Mouse (Mus musculus) CH12.LX (cell line): ENCODE measurements around the gene Ntn1.

Experiments
- CTCF ChIP-seq, 2 experiments: IDR thresholded peaks in 1 of 2; conservative IDR thresholded peaks in 1 of 2; 2 replicates each; pipeline ENCODE4 v1.5.1; 2011 to 2012; ENCODE audit warnings: low read depth in 2 of 2, low read length in 2 of 2, improper control_type of control experiment in 1 of 2, inconsistent platforms in 1 of 2, mild to moderate bottlenecking in 1 of 2, moderate library complexity in 1 of 2
- E2F4 ChIP-seq: IDR thresholded peaks from 2 replicates; pipeline ENCODE4 v1.6.1; 2011; ENCODE audit warnings: low read depth, low read length, improper control_type of control experiment; ENCODE audit not compliant: insufficient replicate concordance
- EP300 ChIP-seq: IDR thresholded peaks from 2 replicates; pipeline ENCODE4 v1.6.1; 2011; ENCODE audit warnings: low read length, improper control_type of control experiment
- MAFK ChIP-seq: IDR thresholded peaks from 2 replicates; pipeline ENCODE4 v1.6.1; 2011; ENCODE audit warnings: low read length, improper control_type of control experiment; ENCODE audit not compliant: insufficient replicate concordance
- MEF2A ChIP-seq: IDR thresholded peaks from 2 replicates; pipeline ENCODE4 v1.6.1; 2014; ENCODE audit warnings: low read depth, mild to moderate bottlenecking, inconsistent platforms, low read length, improper control_type of control experiment, borderline replicate concordance
- TBP ChIP-seq: conservative IDR thresholded peaks from 2 replicates; pipeline ENCODE4 v1.6.1; 2011; ENCODE audit warnings: low read depth, low read length, improper control_type of control experiment

GRCm38 (mm10) chr11:68387971-68388654 lies 12.5 kb downstream of the Ntn1 start:
- TF ChIP-seq MAFK (no peak), CTCF (conservative IDR thresholded peaks at IDR 0.05 in 1 of 2, IDR thresholded peaks at IDR 0.05 in 1 of 2; ENCODE audit: low read depth in 2 of 2, low read length in 2 of 2) (no peak), MEF2A (no peak), EP300 (no peak), E2F4 (no peak), TBP (no peak)
